Mouse (Mus musculus) megakaryocyte, embryonic 14.5 days (primary cell): ENCODE measurements around the gene Pepd.

Experiments used
- FLI1 ChIP-seq: IDR thresholded peaks from 2 replicates; pipeline ENCODE4 v1.6.1; 2012; ENCODE audit warnings: low read length, inconsistent platforms, mixed read lengths
- GATA1 ChIP-seq: IDR thresholded peaks from 3 replicates; pipeline ENCODE4 v1.6.1; 2012; ENCODE audit warnings: mixed read lengths, low read length, inconsistent platforms, borderline replicate concordance

GRCm38 (mm10) chr7:35055619-35056435 is 143.6 kb downstream of the Pepd start:
- TF ChIP-seq GATA1 (no peak), FLI1 (no peak)
